Mouse (Mus musculus) CH12.LX (cell line): ENCODE measurements at regions not wholly inside any gene's neighbourhood (a gene's known extent, or its start where the extent isn't known, plus 50 kb on each side); places are given as distances from the start of the nearest gene placed in this dataset.
A peak's percentile ranks its signal among the peaks of the same experiment; 100 is the strongest.

Experiments used
- DNase-seq: peaks from one replicate; pipeline ENCODE4 v3.0.0-alpha.2; 2013; ENCODE audit errors: extremely low read depth
- H3K27ac ChIP-seq: 2 replicates; pipeline ENCODE4 v1.5.1; 2012; ENCODE audit warnings: low read depth, mild to moderate bottlenecking, control low read depth, moderate library complexity; ENCODE audit not compliant: insufficient read depth
- H3K27me3 ChIP-seq: replicated peaks from 2 replicates; pipeline ENCODE3; 2012; ENCODE audit warnings: inconsistent platforms
- H3K36me3 ChIP-seq, 2 experiments: replicated peaks in 1 of 2; 2 replicates each; pipeline versions ENCODE3 to v1.6.1; 2012; ENCODE audit warnings: inconsistent platforms in 1 of 2, low read length in 1 of 2, mild to moderate bottlenecking in 1 of 2, mixed read lengths in 1 of 2, moderate library complexity in 1 of 2; ENCODE audit not compliant: control insufficient read depth in 1 of 2, insufficient read depth in 1 of 2
- H3K4me1 ChIP-seq, 2 experiments: 2 replicates each; pipeline ENCODE4 v1.6.1; 2012; ENCODE audit warnings: inconsistent platforms in 1 of 2, moderate library complexity in 1 of 2; ENCODE audit not compliant: insufficient read depth in 2 of 2, control insufficient read depth in 1 of 2
- H3K4me2 ChIP-seq: 2 replicates; pipeline ENCODE4 v1.6.1; 2012; ENCODE audit warnings: low read depth, mild to moderate bottlenecking, control low read depth; ENCODE audit not compliant: poor library complexity, insufficient read depth, severe bottlenecking
- H3K4me3 ChIP-seq, 3 experiments: fragments of 150-350 bp in 1 of 3; sonication (generic) in 1 of 3; replicated peaks in 1 of 3; 2 replicates each; pipeline versions ENCODE3 to v1.5.1; 2011 to 2012; ENCODE audit warnings: low read depth in 2 of 3, low read length in 2 of 3, mild to moderate bottlenecking in 2 of 3, moderate library complexity in 2 of 3, control low read depth in 1 of 3, improper control_type of control experiment in 1 of 3, inconsistent platforms in 1 of 3, mixed read lengths in 1 of 3; ENCODE audit not compliant: poor library complexity in 1 of 3
- H3K79me2 ChIP-seq: replicated peaks from 2 replicates; pipeline ENCODE4 v1.6.1; 2012; ENCODE audit warnings: mild to moderate bottlenecking, moderate library complexity; ENCODE audit not compliant: control insufficient read depth, poor library complexity, insufficient read depth, severe bottlenecking; ENCODE audit errors: extremely low read depth
- H3K9ac ChIP-seq: 2 replicates; pipeline ENCODE4 v1.6.1; 2012; ENCODE audit warnings: low read depth, mild to moderate bottlenecking, control low read depth, moderate library complexity; ENCODE audit not compliant: insufficient read depth
- H3K9me3 ChIP-seq: replicated peaks from 2 replicates; pipeline ENCODE3; 2012; ENCODE audit warnings: low read length, inconsistent platforms, mixed read lengths
- BHLHE40 ChIP-seq: IDR thresholded peaks from 2 replicates; pipeline ENCODE4 v1.6.1; 2011; ENCODE audit warnings: mild to moderate bottlenecking, low read depth, low read length, improper control_type of control experiment
- CHD1 ChIP-seq: IDR thresholded peaks from 2 replicates; pipeline ENCODE4 v1.6.1; 2012; ENCODE audit warnings: low read depth, low read length, improper control_type of control experiment, inconsistent platforms
- CHD2 ChIP-seq: IDR thresholded peaks from 2 replicates; pipeline ENCODE4 v1.6.1; 2011; ENCODE audit warnings: low read length, improper control_type of control experiment
- CTCF ChIP-seq, 2 experiments: IDR thresholded peaks in 1 of 2; conservative IDR thresholded peaks in 1 of 2; 2 replicates each; pipeline ENCODE4 v1.5.1; 2011 to 2012; ENCODE audit warnings: low read depth in 2 of 2, low read length in 2 of 2, improper control_type of control experiment in 1 of 2, inconsistent platforms in 1 of 2, mild to moderate bottlenecking in 1 of 2, moderate library complexity in 1 of 2
- E2F4 ChIP-seq: IDR thresholded peaks from 2 replicates; pipeline ENCODE4 v1.6.1; 2011; ENCODE audit warnings: low read depth, low read length, improper control_type of control experiment; ENCODE audit not compliant: insufficient replicate concordance
- ELF1 ChIP-seq: IDR thresholded peaks from 2 replicates; pipeline ENCODE4 v1.6.1; 2014; ENCODE audit warnings: low read depth, mild to moderate bottlenecking, inconsistent platforms, low read length, improper control_type of control experiment
- EP300 ChIP-seq: IDR thresholded peaks from 2 replicates; pipeline ENCODE4 v1.6.1; 2011; ENCODE audit warnings: low read length, improper control_type of control experiment
- ETS1 ChIP-seq: conservative IDR thresholded peaks from 2 replicates; pipeline ENCODE4 v1.6.1; 2012; ENCODE audit warnings: low read depth, mild to moderate bottlenecking, inconsistent platforms, low read length, improper control_type of control experiment, moderate library complexity
- GABPA ChIP-seq: IDR thresholded peaks from 2 replicates; pipeline ENCODE4 v1.6.1; 2012; ENCODE audit warnings: low read depth, low read length, improper control_type of control experiment, inconsistent platforms; ENCODE audit not compliant: insufficient replicate concordance
- HCFC1 ChIP-seq: IDR thresholded peaks from 2 replicates; pipeline ENCODE4 v1.6.1; 2012; ENCODE audit warnings: low read depth, mild to moderate bottlenecking, inconsistent platforms, low read length, improper control_type of control experiment
- IRF4 ChIP-seq: IDR thresholded peaks from 2 replicates; pipeline ENCODE4 v1.6.1; 2014; ENCODE audit warnings: low read depth, mild to moderate bottlenecking, inconsistent platforms, low read length, improper control_type of control experiment
- JUND ChIP-seq: conservative IDR thresholded peaks from 2 replicates; pipeline ENCODE4 v1.6.1; 2011; ENCODE audit warnings: low read depth, low read length, improper control_type of control experiment
- KAT2A ChIP-seq: IDR thresholded peaks from 2 replicates; pipeline ENCODE4 v1.6.1; 2012; ENCODE audit warnings: low read length, improper control_type of control experiment, inconsistent platforms; ENCODE audit not compliant: insufficient replicate concordance
- MAFK ChIP-seq: IDR thresholded peaks from 2 replicates; pipeline ENCODE4 v1.6.1; 2011; ENCODE audit warnings: low read length, improper control_type of control experiment; ENCODE audit not compliant: insufficient replicate concordance
- MAX ChIP-seq: IDR thresholded peaks from 2 replicates; pipeline ENCODE4 v1.6.1; 2011; ENCODE audit warnings: low read length, improper control_type of control experiment
- MEF2A ChIP-seq: IDR thresholded peaks from 2 replicates; pipeline ENCODE4 v1.6.1; 2014; ENCODE audit warnings: low read depth, mild to moderate bottlenecking, inconsistent platforms, low read length, improper control_type of control experiment, borderline replicate concordance
- MYC ChIP-seq: IDR thresholded peaks from 2 replicates; pipeline ENCODE4 v1.6.1; 2011; ENCODE audit warnings: low read depth, mild to moderate bottlenecking, improper control_type of control experiment, low read length
- NELFE ChIP-seq: IDR thresholded peaks from 2 replicates; pipeline ENCODE4 v1.6.1; 2011; ENCODE audit warnings: low read depth, low read length, improper control_type of control experiment
- NRF1 ChIP-seq: IDR thresholded peaks from 2 replicates; pipeline ENCODE4 v1.6.1; 2014; ENCODE audit warnings: low read depth, mild to moderate bottlenecking, inconsistent platforms, low read length, improper control_type of control experiment, moderate library complexity
- PAX5 ChIP-seq: IDR thresholded peaks from 2 replicates; pipeline ENCODE4 v1.6.1; 2012; ENCODE audit warnings: low read length, inconsistent platforms, mixed read lengths
- POLR2AphosphoS2 ChIP-seq: IDR thresholded peaks from 2 replicates; pipeline ENCODE4 v1.6.1; 2011; ENCODE audit warnings: low read depth, low read length, improper control_type of control experiment
- SMC3 ChIP-seq: IDR thresholded peaks from 2 replicates; pipeline ENCODE4 v1.6.1; 2011; ENCODE audit warnings: low read depth, low read length, improper control_type of control experiment
- TBP ChIP-seq: conservative IDR thresholded peaks from 2 replicates; pipeline ENCODE4 v1.6.1; 2011; ENCODE audit warnings: low read depth, low read length, improper control_type of control experiment
- TCF12 ChIP-seq: IDR thresholded peaks from 2 replicates; pipeline ENCODE4 v1.6.1; 2014; ENCODE audit warnings: low read depth, mild to moderate bottlenecking, inconsistent platforms, low read length, improper control_type of control experiment
- USF2 ChIP-seq: conservative IDR thresholded peaks from 2 replicates; pipeline ENCODE4 v1.6.1; 2011; ENCODE audit warnings: low read depth, low read length, improper control_type of control experiment
- ZC3H11A ChIP-seq: IDR thresholded peaks from 2 replicates; pipeline ENCODE4 v1.6.1; 2012; ENCODE audit warnings: low read depth, mild to moderate bottlenecking, inconsistent platforms, low read length, improper control_type of control experiment
- ZKSCAN1 ChIP-seq: IDR thresholded peaks from 2 replicates; pipeline ENCODE4 v1.6.1; 2012; ENCODE audit warnings: low read depth, inconsistent platforms, low read length, improper control_type of control experiment, borderline replicate concordance
- ZMIZ1 ChIP-seq: IDR thresholded peaks from 2 replicates; pipeline ENCODE4 v1.6.1; 2012; ENCODE audit warnings: low read depth, mild to moderate bottlenecking, inconsistent platforms, low read length, improper control_type of control experiment
- ZNF384 ChIP-seq: IDR thresholded peaks from 2 replicates; pipeline ENCODE4 v1.6.1; 2012; ENCODE audit warnings: low read depth, low read length, improper control_type of control experiment, inconsistent platforms
- dilution Hi-C: fragments of 300-500 bp; cut with MboI; formaldehyde crosslinking; loops from 2 replicates; pipeline ENCODE4 v1.14.3; 2020; ENCODE audit warnings: low sequenced_read_pairs; ENCODE audit not compliant: extremely low pct_unique_long_range_greater_than_20kb, extremely low pct_ligation_motif_present
- in situ Hi-C: fragments of 300-500 bp; cut with MboI; formaldehyde crosslinking; loops from 3 replicates; pipeline ENCODE4 v1.14.3; 2019; ENCODE audit warnings: low sequenced_read_pairs, low pct_ligation_motif_present, low pct_unique_long_range_greater_than_20kb, mixed read lengths

GRCm38 (mm10) chr1:156997033-156997432 is 57.6 kb upstream of the Ralgps2 start:
- Histone ChIP-seq H3K4me1 (peaks cover 40 to 93% of the 10 kb centered on the region in 2 experiments), H3K27me3 (no peaks in the 10 kb centered on the region), H3K36me3 (no peaks in the 10 kb centered on the region), H3K9me3 (no peaks in the 10 kb centered on the region), H3K79me2 (no peaks in the 10 kb centered on the region), H3K4me2 (peak overlapping the region; percentile 83), H3K27ac (peak overlapping the region; percentile 97), H3K9ac (peak overlapping the region; percentile 90), H3K4me3 (peak overlapping the region in 1 of 3 experiments; percentile 16)
- no peak for DNase-seq
- dilution Hi-C loops: no loop called here
- in situ Hi-C loops: loop anchor here (5.0 kb wide), 2 partner anchors 50 to 65 kb away; no protein-coding TSS in a partner anchor
- TF ChIP-seq HCFC1 (no peak), USF2 (no peak), TBP (no peak), SMC3 (no peak), EP300 (no peak), KAT2A (no peak), MAFK (no peak), GABPA (no peak), E2F4 (no peak), BHLHE40 (no peak), ELF1 (no peak), NRF1 (no peak), CTCF (conservative IDR thresholded peaks at IDR 0.05 in 1 of 2, IDR thresholded peaks at IDR 0.05 in 1 of 2; ENCODE audit: low read depth in 2 of 2, low read length in 2 of 2) (no peak)

GRCm38 (mm10) chr1:156996084-156996880 is 56.9 kb upstream of the Ralgps2 start:
- peak; percentile 99 for DNase-seq
- peaks cover 40 to 93% of the 10 kb centered on the region in 2 experiments for H3K4me1 ChIP-seq
- in situ Hi-C loops: loop anchor here (5.0 kb wide), 2 partner anchors 51 to 64 kb away; no protein-coding TSS in a partner anchor
- TF ChIP-seq E2F4 (no peak), ZNF384 (no peak; the same call in 1 of the 2 replicates), CTCF (conservative IDR thresholded peaks at IDR 0.05 in 1 of 2, IDR thresholded peaks at IDR 0.05 in 1 of 2; ENCODE audit: low read depth in 2 of 2, low read length in 2 of 2) (no peak), ZC3H11A (no peak), NRF1 (no peak), SMC3 (no peak), TCF12 (peak; percentile 80), POLR2AphosphoS2 (no peak; the same call in 1 of the 2 replicates), USF2 (0 out of 2 replicates have a peak, but pooled peaks have one; percentile 4), KAT2A (0 out of 2 replicates have a peak, but pooled peaks have one; percentile 13), ETS1 (peak; percentile 88), JUND (no peak; the same call in 1 of the 2 replicates), IRF4 (peak; percentile 87), HCFC1 (peak; percentile 36; the same call in 1 of the 2 replicates), PAX5 (no peak), MEF2A (peak; percentile 96), ZKSCAN1 (no peak), MYC (no peak), TBP (peak; percentile 79; the same call in 1 of the 2 replicates), EP300 (peak; percentile 76), MAX (peak; percentile 58; the same call in 1 of the 2 replicates), CHD1 (no peak; the same call in 1 of the 2 replicates), NELFE (0 out of 2 replicates have a peak, but pooled peaks have one; percentile 15), ZMIZ1 (no peak), CHD2 (no peak)

More at GRCm38 (mm10) chr1:156996084-156996880, 56.9 kb upstream of the Ralgps2 start:
- Histone ChIP-seq H3K4me2 (peak overlapping the region; percentile 83), H3K27me3 (no peaks in the 10 kb centered on the region), H3K9ac (peak overlapping the region; percentile 90), H3K36me3 (no peaks in the 10 kb centered on the region), H3K4me3 (peak overlapping the region in 1 of 3 experiments; percentile 16), H3K9me3 (no peaks in the 10 kb centered on the region), H3K79me2 (no peaks in the 10 kb centered on the region), H3K27ac (peak overlapping the region; percentile 98)
- dilution Hi-C loops: no loop called here
